Mouse (Mus musculus) central nervous system, embryonic 11.5 days (tissue): Measurements from ENCODE around the gene Tsga10. TPM values are rescaled to one million over a fixed set of nuclear protein-coding genes. Genes with fewer than 3 reads are reported as not detected.

ENCODE experiments used
- polyA plus RNA-seq: library from polyadenylated mRNA; depleted of rRNA; stranded (reverse); fragments of >200 nt; gene quantifications from 2 replicates; pipeline ENCODE4 v1.2.3, GENCODE M21; 2012; rRNA removed

Gene Tsga10
- 11.9 TPM in 2 replicates for polyA plus RNA-seq

GRCm38 (mm10) chr1:37866286-37866685, at the start of gene Tsga10:
TSS of gene Tsga10 (minus strand) at chr1:37866429.

GRCm38 (mm10) chr1:37890025-37890652, 23.9 kb upstream of the Tsga10 start, which contains the start of the genes Mitd1 and Mrpl30:
TSS of gene Mitd1 (minus strand) at chr1:37890411.
TSS of gene Mrpl30 (plus strand) at chr1:37890477.

GRCm38 (mm10) chr1:37871704-37872103, 5.5 kb upstream of the Tsga10 start, which contains the start of gene Lipt1:
TSS of gene Lipt1 (plus strand) at chr1:37871738.

GRCm38 (mm10) chr1:37719761-37720640, 146.2 kb downstream of the Tsga10 start, which contains the start of gene 2010300C02Rik:
TSS of gene 2010300C02Rik (minus strand) at chr1:37720085.

Other genes with a start within 250 kb of the Tsga10 start
- gene 2010300C02Rik, start 146.3 kb downstream of the Tsga10 start, polyA plus RNA-seq: 0.84 and 0.93 TPM in 2 replicates
- gene Lipt1, start 5.3 kb upstream of the Tsga10 start, polyA plus RNA-seq: 4.5 and 5.5 TPM in 2 replicates
- gene Mitd1, start 24.0 kb upstream of the Tsga10 start, polyA plus RNA-seq: 23.0 and 25.6 TPM in 2 replicates
- gene Mrpl30, start 24.0 kb upstream of the Tsga10 start, polyA plus RNA-seq: 64.4 and 153 TPM in 2 replicates
- not detected in 2 replicates for gene Lyg2, start 50.1 kb upstream of the Tsga10 start, polyA plus RNA-seq
- not detected in 2 replicates for gene Lyg1, start 91.3 kb upstream of the Tsga10 start, polyA plus RNA-seq
- 83.7 and 280 TPM in 2 replicates for gene Txndc9, start 131.5 kb upstream of the Tsga10 start, polyA plus RNA-seq
- gene Eif5b, start 131.6 kb upstream of the Tsga10 start, polyA plus RNA-seq: 48.4 and 66.1 TPM in 2 replicates